Mouse (Mus musculus) liver, embryonic 12.5 days (tissue): ENCODE data around the gene Gorasp1. TPM values are rescaled to one million over a fixed set of nuclear protein-coding genes. Genes with fewer than 3 reads are reported as not detected.

Experiments used
- ATAC-seq: fragments of 200-750 bp; cut with Nextera tagmentation; 2 replicates; pipeline ENCODE4 v1.8.0; 2017; ENCODE audit warnings: moderate number of reproducible peaks, mild to moderate bottlenecking, moderate library complexity
- H3K27ac ChIP-seq: fragments of 300-500 bp; sonication (generic); 2 replicates; pipeline ENCODE4 v1.5.1; 2016; ENCODE audit warnings: mild to moderate bottlenecking
- H3K27me3 ChIP-seq: fragments of 300-500 bp; sonication (generic); replicated peaks from 2 replicates; pipeline ENCODE4 v1.6.1; 2016; ENCODE audit warnings: mild to moderate bottlenecking, moderate library complexity
- H3K36me3 ChIP-seq: fragments of 300-500 bp; sonication (generic); 2 replicates; pipeline ENCODE4 v1.6.1; 2016; ENCODE audit warnings: mild to moderate bottlenecking, moderate library complexity
- H3K4me1 ChIP-seq: fragments of 300-500 bp; sonication (generic); 2 replicates; pipeline ENCODE4 v1.6.1; 2016
- H3K4me2 ChIP-seq: fragments of 300-500 bp; sonication (generic); 2 replicates; pipeline ENCODE4 v1.6.1; 2016; ENCODE audit warnings: mild to moderate bottlenecking, moderate library complexity
- H3K4me3 ChIP-seq: fragments of 300-500 bp; sonication (generic); 2 replicates; pipeline ENCODE4 v1.5.1; 2016; ENCODE audit warnings: mild to moderate bottlenecking, moderate library complexity
- H3K9ac ChIP-seq: fragments of 300-500 bp; sonication (generic); 2 replicates; pipeline ENCODE4 v1.6.1; 2016; ENCODE audit warnings: mild to moderate bottlenecking, moderate library complexity
- H3K9me3 ChIP-seq: fragments of 300-500 bp; sonication (generic); replicated peaks from 2 replicates; pipeline ENCODE4 v1.6.1; 2016; ENCODE audit warnings: mild to moderate bottlenecking, moderate library complexity
- WGBS: fragments of 180-500 bp; shearing (Covaris S2); methylation state at CpG from one replicate; pipeline ENCODE4 v1.1.7; 2016; ENCODE audit not compliant: insufficient replicate concordance; 5-methylcytosine and 5-hydroxymethylcytosine counted together
- polyA plus RNA-seq: library from polyadenylated mRNA; unstranded; fragments of >200 nt; fragmentation: Nextera tagmentation; extraction: Ambion mirVana; gene quantifications from 2 replicates; pipeline ENCODE4 v1.2.1, GENCODE M21; 2016

The Gorasp1 gene
- polyA plus RNA-seq, result 14.9 and 15.9 TPM in 2 replicates

DNA sequence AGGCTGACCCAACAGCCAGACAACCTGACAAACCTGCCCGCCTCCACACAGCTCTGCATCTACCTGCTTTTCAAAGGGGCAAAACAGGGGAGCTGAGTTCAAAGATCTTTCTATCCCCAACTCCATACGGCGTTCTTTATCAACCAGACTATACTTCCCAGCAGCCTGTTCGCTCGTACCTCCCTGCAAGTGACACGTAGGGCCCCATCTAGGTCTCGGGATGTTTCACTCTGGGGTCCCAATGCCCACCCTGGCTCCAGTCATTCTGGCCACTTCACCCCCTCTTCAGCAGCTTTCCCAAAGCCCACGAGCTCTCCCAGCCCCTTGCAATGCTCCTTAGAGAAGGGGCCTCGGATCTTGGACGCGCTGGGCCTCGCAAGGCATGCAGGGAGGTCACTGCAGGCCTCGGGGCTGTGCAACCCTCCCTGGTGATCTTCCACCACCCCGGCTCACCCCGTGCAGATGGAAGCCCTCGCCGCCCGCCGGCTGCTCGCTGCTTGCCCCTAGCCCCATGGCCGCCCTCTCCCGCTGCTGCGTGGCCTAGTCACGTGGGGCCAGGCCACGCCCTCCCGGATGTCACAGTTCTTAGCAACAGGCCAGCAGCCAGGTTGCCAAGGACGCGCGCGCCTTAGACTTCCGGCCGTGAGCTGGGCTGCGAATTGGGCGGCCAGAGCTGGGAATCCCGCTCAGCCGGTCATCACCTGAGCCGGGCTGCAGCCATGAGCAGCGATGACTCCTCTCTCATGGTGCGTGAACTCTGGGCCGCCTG, at the start of gene Gorasp1, which contains the start of gene Ttc21a:
Gorasp1 (minus strand) TSS at position 561 of the 769 bp plus-strand sequence.
Ttc21a (plus strand) TSS at position 602 of the 769 bp plus-strand sequence.
- H3K4me2 ChIP-seq, result peak within 1 kb of the TSS; percentile 95
- 6% methylated on average over 40 of the region's 40 CpGs for WGBS
- H3K27ac ChIP-seq, result peak within 1 kb of the TSS; percentile 75
- no peaks in the 10 kb centered on the region for H3K27me3 ChIP-seq
- ATAC-seq, result peak; percentile 91
- H3K9me3 ChIP-seq, result no peaks in the 10 kb centered on the region
- H3K4me1 ChIP-seq, result peaks cover 35% of the 10 kb centered on the region
- peak within 1 kb of the TSS; percentile 86 for H3K9ac ChIP-seq
- peak within 1 kb of the TSS; percentile 85 for H3K4me3 ChIP-seq
- peaks cover 19% of the 10 kb centered on the region for H3K36me3 ChIP-seq

DNA sequence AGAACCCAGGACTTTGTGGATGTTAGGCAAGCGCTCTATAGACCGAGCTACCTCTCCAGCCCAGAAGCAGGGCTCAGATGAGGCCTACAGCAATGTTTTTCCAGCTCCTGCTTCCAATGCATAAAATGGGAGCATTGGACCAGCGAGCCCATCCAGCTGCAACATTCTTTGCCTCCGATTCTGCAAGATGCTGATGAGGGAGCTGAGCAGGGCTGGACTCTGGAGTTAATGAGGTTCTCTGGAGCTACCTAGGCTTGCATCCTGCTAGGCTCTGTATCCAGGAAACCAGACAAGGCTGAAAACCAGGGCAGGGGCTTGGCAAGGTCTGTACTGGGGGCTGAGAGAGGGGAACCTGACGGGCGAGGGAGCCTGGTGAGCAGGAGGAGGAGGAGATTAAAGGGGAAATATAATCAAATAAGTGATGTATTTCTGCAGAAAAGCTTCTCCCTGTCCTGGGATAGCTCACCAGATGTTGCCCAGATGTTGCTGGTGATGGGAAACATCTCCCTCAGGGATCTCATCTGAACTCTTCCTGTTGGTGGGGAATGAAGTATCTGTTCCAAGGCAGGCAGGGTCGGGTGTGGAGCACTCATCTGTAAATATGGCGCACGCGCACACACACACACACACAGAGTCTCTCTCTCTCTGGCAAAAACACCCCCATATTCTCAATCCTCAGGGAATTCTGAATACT, 48.7 kb upstream of the Gorasp1 start:
- H3K4me3 ChIP-seq, result no peak overlapping the region
- no peaks in the 10 kb centered on the region for H3K36me3 ChIP-seq
- H3K27me3 ChIP-seq, result peaks cover 49% of the 10 kb centered on the region
- no peak overlapping the region for H3K27ac ChIP-seq
- 70% methylated on average over 10 of the region's 10 CpGs for WGBS
- no peak overlapping the region for H3K4me2 ChIP-seq
- H3K9me3 ChIP-seq, result no peaks in the 10 kb centered on the region
- no peak overlapping the region for H3K9ac ChIP-seq
- peaks cover 38% of the 10 kb centered on the region for H3K4me1 ChIP-seq
- ATAC-seq, result no peak

DNA sequence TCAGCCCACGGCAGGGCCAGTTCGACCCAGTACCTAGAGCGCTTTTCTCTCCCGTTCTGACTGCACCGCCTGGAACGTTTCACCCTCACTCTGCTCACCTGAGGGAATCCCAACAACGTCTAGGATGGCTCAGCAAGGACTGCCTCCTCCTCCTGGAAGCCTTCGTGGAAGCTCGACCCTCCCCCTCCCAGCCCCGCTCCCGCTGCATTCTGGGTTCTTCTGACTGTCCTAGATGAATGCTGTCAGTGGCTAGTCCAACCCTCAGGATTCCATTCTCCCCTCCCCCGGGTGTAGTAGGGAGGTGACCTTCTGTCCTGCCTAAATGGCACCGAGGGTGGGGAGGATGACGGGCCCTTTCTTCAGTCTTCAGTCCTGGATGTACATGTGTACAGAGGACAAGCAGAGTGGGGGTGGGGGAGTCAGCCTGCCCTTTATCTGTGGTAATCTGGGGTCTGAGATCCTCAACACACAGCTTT, 47.2 kb upstream of the Gorasp1 start, which contains the start of gene Csrnp1:
Csrnp1 (minus strand) TSS at position 123 of the 476 bp plus-strand sequence.
- WGBS, result 13% methylated on average over 14 of the region's 14 CpGs
- Histone ChIP-seq H3K4me1 (peaks cover 51% of the 10 kb centered on the region), H3K9ac (peak within 1 kb of the TSS; percentile 73), H3K27me3 (peaks cover 49% of the 10 kb centered on the region), H3K4me2 (peak within 1 kb of the TSS; percentile 99), H3K36me3 (no peaks in the 10 kb centered on the region), H3K9me3 (no peaks in the 10 kb centered on the region), H3K4me3 (peak within 1 kb of the TSS; percentile 69), H3K27ac (peak within 1 kb of the TSS; percentile 69)
- no peak for ATAC-seq

DNA sequence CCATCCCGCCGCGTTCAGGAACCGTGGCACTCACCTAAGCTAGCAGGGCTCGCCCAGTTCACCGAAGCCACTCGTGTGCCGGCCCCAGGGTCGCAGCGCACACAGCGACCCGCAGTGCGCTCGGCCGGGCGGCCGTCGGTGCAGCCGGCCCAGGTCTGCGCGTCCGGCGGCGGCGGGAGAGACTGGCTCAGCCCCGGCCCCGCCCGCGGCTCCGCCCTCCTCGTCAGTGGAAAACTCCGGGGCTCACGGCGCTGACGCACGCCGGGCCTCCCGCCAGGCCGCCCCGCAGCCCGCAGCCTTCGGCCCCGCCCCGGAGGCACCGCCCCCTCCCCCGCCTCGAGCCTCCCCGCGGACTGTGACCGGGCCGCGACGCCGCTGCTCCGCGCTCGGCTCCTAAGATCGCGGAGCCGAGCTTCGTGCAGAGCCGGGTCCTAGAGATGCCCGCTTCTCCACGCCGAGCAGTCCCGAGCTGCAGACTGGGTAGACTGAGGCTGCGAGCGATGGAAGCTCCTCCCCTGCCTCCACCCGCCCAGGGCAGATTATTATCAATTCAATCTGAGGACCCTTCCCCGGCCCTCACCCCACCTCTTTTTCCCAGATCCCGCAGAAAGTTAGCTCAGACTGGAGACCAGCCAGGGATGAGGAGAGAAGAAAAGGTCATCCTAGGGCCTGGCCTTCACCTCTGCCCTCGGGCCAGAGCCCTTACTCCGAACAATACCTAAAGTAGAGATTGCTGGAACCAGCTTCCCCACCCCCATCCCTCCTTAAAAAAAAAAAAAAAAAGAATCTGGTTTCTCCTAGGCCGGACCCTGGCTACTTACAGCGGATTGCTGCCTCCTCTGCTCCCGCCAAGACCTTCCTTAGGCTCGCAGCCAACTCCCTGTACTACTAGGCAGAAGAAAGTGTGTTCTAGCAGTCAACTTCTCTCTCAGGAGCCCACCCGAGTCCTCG, 46.5 kb upstream of the Gorasp1 start:
- peak; percentile 85 for ATAC-seq
- Histone ChIP-seq H3K9ac (peak overlapping the region; percentile 73), H3K36me3 (no peaks in the 10 kb centered on the region), H3K27me3 (peaks cover 49% of the 10 kb centered on the region), H3K9me3 (no peaks in the 10 kb centered on the region), H3K4me1 (peaks cover 58% of the 10 kb centered on the region), H3K27ac (peak overlapping the region; percentile 69), H3K4me3 (peak overlapping the region; percentile 69), H3K4me2 (peak overlapping the region; percentile 99)
- WGBS, result 3% methylated on average over 72 of the region's 79 CpGs

DNA sequence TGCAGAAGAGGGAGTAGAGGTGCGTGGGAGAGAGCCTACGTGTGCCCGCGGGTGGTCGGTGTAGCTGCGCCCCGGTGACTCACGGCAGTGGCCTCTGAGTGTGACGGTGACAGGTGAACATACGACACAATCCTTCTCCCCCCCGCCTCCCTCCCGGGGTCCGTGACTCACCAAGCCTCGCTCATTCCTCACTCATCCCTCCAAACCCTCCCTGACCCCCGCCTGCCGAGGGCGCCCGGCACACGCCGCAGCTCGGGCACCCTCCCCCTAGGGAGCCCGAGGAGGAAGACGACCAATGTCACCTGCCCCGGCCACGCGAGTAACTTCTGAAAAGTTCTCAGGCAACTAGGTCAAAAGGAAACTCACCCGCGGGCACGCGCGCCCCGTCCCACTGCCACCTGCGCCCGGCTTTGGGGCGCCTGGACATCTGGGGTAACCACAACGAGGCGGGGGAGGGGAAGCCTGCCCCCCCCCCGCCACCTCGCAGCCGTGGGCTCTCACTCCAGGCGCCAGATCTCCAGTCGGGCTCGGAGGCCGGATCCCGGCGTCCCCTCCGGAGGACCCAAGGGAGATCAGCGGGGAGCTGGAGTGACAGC, 45.7 kb upstream of the Gorasp1 start:
- Histone ChIP-seq H3K4me1 (peaks cover 66% of the 10 kb centered on the region), H3K4me3 (peak overlapping the region; percentile 69), H3K27me3 (peaks cover 46% of the 10 kb centered on the region), H3K27ac (peak overlapping the region; percentile 84), H3K4me2 (peak overlapping the region; percentile 99), H3K9me3 (no peaks in the 10 kb centered on the region), H3K9ac (peak overlapping the region; percentile 73), H3K36me3 (no peaks in the 10 kb centered on the region)
- ATAC-seq, result no peak
- WGBS, result under 1% methylated on average over 48 of the region's 48 CpGs

DNA sequence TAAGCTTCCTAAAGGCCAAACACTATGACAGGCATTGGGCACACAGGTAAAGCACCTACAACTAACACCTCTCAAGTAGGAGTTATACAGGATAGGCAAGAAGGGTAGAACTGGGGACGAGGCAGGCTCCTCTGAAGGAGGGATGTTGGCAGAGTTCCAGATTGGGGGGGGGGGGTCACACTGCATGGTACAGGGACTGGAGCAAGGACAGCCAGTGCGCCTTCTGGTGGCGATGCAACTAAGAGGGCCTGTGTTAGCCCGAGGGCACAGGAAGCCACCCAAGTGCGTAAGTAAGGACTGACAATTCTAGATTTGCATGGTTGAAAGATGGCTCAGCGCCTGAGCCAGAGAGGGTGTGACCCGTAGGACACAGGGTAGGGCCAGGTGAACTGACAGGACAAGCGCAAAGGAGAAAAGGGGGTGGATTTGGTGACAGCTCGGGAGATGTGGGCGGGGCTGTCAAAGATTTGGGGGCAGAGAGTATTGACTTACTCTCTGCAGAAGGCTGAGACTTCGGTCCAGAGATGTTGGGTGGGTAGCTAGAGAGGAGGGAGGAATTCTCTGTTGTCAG, 45.0 kb upstream of the Gorasp1 start:
- peaks cover 46% of the 10 kb centered on the region for H3K27me3 ChIP-seq
- H3K27ac ChIP-seq, result peak overlapping the region; percentile 84
- 3% methylated on average over 11 of the region's 11 CpGs for WGBS
- H3K9ac ChIP-seq, result peak overlapping the region; percentile 73
- H3K36me3 ChIP-seq, result no peaks in the 10 kb centered on the region
- peak overlapping the region; percentile 69 for H3K4me3 ChIP-seq
- peak overlapping the region; percentile 99 for H3K4me2 ChIP-seq
- no peaks in the 10 kb centered on the region for H3K9me3 ChIP-seq
- H3K4me1 ChIP-seq, result peaks cover 74% of the 10 kb centered on the region
- peak; percentile 30 for ATAC-seq

DNA sequence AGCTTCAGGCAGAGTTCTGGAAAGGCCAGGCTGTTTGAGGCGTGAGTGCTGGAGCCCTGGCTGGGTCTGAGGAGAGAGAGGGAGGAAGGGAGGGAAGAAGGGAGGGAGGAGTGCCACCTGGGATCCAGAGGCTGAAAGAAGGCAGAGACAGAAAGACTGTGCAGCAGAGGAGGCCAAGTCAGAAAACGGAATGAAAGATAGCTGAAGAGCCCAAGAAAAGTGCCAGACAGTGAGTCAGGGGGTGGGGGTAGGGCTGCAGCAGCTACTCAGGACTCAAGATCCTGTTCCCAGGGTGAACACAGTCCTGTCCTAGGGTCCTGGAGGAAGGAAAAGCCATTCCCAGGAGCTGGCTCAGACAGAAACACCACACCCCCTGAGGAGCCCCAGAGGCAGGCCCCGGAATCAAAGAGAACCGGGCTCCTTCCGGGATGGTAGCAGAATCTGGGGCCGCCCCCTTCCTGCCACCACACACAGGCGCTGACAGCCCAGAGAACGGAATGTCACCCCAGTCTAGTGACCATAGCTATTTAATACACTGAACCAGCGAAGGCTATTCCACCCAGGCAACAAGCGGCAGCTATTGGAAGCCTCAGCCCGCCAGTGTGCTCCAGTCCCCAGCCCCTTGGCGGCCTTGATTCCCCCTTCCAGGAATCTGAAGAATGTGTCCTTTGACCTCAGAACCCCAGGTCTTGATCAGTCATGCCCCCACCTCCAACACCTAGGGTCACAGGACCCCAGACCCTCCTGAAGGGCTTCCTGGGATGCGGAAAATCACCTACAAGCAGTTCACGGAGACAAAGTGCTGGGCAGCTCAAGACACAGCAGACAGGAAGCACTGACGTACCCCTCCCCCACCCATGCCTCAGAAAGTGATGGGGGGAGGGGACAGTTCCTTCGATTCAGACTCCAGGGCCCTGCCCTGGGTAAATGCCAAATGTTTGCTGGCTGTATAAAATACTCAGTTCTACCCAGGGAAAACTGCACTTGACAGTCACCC, 44.1 kb upstream of the Gorasp1 start:
- no peaks in the 10 kb centered on the region for H3K9me3 ChIP-seq
- peak overlapping the region; percentile 69 for H3K4me3 ChIP-seq
- WGBS, result 4% methylated on average over 16 of the region's 16 CpGs
- no peaks in the 10 kb centered on the region for H3K36me3 ChIP-seq
- H3K4me2 ChIP-seq, result peak overlapping the region; percentile 99
- H3K27ac ChIP-seq, result peak overlapping the region; percentile 84
- H3K4me1 ChIP-seq, result peaks cover 82% of the 10 kb centered on the region
- H3K9ac ChIP-seq, result peak overlapping the region; percentile 49
- peaks cover 39% of the 10 kb centered on the region for H3K27me3 ChIP-seq
- peak; percentile 16; the same call in 1 of the 2 replicates for ATAC-seq

DNA sequence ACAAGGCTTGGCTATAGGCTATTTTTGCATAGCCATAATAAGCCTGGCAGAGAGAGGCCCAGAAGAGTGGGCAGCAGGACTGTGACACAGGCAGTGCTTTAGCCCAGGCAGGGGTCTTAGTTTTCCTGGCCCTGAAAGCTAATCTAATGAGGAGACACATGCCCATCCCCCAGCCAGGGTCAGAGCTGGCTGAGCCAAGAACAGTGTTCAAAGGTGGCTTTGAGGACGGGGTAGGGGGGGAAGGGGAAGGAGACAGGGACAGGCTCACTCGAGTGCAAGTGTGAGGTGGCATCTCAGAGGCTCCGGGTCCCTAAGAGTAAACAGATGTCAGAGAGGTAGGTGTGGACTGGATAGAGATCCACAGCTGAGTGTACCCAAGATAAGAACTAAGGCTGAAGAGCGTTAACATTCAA, 43.4 kb upstream of the Gorasp1 start:
- Histone ChIP-seq H3K4me1 (peaks cover 86% of the 10 kb centered on the region), H3K9ac (peak overlapping the region; percentile 49; the same call in 1 of the 2 replicates), H3K4me2 (peak overlapping the region; percentile 99), H3K27ac (peak overlapping the region; percentile 84), H3K36me3 (no peaks in the 10 kb centered on the region), H3K27me3 (peaks cover 32% of the 10 kb centered on the region), H3K9me3 (no peaks in the 10 kb centered on the region), H3K4me3 (peak overlapping the region; percentile 69; the same call in 1 of the 2 replicates)
- 3% methylated on average over 4 of the region's 4 CpGs for WGBS
- no peak for ATAC-seq

DNA sequence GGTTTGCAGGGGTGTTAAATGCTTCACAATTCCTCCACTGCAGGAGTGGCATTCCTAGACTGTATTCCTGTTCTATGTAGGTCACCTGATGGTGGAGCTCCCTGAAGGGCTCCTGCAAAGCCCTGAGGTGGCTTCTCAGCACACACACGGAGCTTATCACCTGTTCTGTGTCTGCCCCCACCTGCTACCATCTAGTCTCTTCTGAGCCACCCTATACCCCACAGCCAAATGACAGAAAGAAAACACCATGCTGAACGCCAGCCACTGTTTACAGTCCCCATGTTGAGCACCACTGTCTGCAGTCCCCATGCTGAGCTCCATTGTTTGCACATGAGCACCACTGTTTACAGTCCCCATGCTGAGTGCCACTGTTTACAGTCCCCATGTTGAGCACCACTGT, 42.4 kb upstream of the Gorasp1 start:
- Histone ChIP-seq H3K4me1 (peaks cover 84% of the 10 kb centered on the region), H3K27ac (no peak overlapping the region)
- 54% methylated on average over 2 of the region's 2 CpGs for WGBS

More for the DNA sequence above, 42.4 kb upstream of the Gorasp1 start:
- no peak for ATAC-seq
- Histone ChIP-seq H3K9me3 (no peaks in the 10 kb centered on the region), H3K4me2 (no peak overlapping the region), H3K9ac (no peak overlapping the region), H3K27me3 (peaks cover 27% of the 10 kb centered on the region), H3K36me3 (peaks cover 5% of the 10 kb centered on the region; the same call in 1 of the 2 replicates), H3K4me3 (no peak overlapping the region)
